Comparison of ENCODE assay signal across 22 mouse cellular contexts in genomic region chr7:99039912-99040311, GRCm38 (mm10).
A peak's percentile ranks its signal among the peaks of the same experiment; 100 is the strongest.
DNase-seq lines count a peak whose midpoint lies in the region; ATAC-seq lines count a peak whose summit lies in the region.
"Had no signal": no experiment of that assay in that cellular context is flagged by ENCODE, and none has a peak within 500 bp of the region (broad histone marks: within the 10 kb centered on the region; RNA-seq: fewer than 3 reads in every experiment).

No protein-coding gene starts in this region.

- DNase-seq in right cerebral cortex, adult 18-20 months: peak; percentile 44
- DNase-seq in right cerebral cortex, postnatal 4 days: no peak
- peak; percentile 33 for DNase-seq in CD4-positive, CD25-positive, alpha-beta regulatory T cell, adult 2 months (ENCODE audit: low read depth, low spot score)
- DNase-seq in thymus, postnatal 36 days: no peak
- DNase-seq: adrenal gland, postnatal 10 days; adrenal gland, postnatal 36 days; cerebellum, adult 11 months; cerebellum, adult 2 months; cerebellum, adult 9-11 months; cerebellum, postnatal 25 days; embryo, embryonic 11 days; gastrocnemius, adult 2 months; gastrocnemius, postnatal 14 days; heart, adult 18-20 months; heart, postnatal 10 days; heart, postnatal 36 days had no signal

- ATAC-seq in CD4-positive, CD25-positive, alpha-beta regulatory T cell, adult 4 months: peak; percentile 10
- ATAC-seq in inflammation-experienced regulatory T-cells, adult 6 months: peak; percentile 18
- ATAC-seq: forebrain, embryonic 15.5 days; hindbrain, embryonic 16.5 days; intestine, embryonic 16.5 days; Patski had no signal

Comparison
In these comparisons a context has a peak if more than half of its experiments do, and no peak if none do; other contexts are left out.
1. DNase-seq: peak in right cerebral cortex, adult 18-20 months (single experiment) and CD4-positive, CD25-positive, alpha-beta regulatory T cell, adult 2 months (single experiment); none in right cerebral cortex, postnatal 4 days (single experiment) and thymus, postnatal 36 days (0 of 2).